Mouse (Mus musculus): ENCODE measurements around the gene Il25.

DNA sequence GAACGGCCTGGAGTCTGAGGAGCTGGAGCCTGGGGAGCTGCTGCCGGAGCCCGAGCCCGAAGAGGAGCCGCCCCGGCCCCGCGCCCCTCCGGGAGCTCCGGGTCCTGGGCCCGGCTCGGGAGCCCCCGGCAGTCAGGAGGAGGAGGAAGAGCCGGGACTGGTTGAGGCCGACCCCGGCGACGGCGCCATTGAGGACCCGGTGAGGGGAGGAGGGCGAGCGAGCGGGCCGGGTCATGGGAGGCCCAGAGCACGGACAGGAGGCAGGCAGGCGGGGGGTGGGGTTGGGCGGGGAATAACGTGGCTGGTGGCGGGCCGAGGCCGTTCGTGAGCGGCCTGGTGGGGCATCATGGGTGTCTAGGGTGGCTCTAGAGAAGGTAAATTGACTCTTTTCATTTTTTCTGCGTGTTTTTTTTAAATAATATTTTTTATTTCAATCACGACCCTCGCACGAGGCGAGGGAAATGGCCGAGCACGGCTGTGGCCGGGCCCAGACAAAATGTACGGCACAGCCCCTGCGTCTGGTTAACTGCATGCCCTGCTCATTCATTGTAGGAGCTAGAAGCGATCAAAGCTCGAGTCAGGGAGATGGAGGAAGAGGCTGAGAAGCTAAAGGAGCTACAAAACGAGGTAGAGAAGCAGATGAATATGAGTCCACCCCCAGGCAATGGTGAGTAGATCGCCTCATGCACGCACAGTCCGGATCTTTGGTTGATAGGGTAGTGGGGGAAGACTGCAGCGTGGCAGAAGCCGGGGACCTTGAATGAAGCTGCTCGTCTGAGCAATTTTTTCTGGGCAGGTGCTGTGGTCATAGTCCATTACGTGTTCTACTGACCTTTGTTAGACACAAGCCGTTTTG, 38.0 kb upstream of the Il25 start:
- TF ChIP-seq POLR2A (IDR thresholded peaks at IDR 0.05; ENCODE audit: low read depth, low read length) (no peak), CTCF (conservative IDR thresholded peaks at IDR 0.05; ENCODE audit: insufficient read depth, insufficient read length, low read depth, low read length) (no peak)
